Mouse (Mus musculus): ENCODE measurements around the gene Cand1. TPM values are rescaled to one million over a fixed set of nuclear protein-coding genes. Genes with fewer than 3 reads are reported as not detected.

Cand1 gene
- total and polyA plus RNA-seq, 3 experiments, result 59.4 to 187 (median 161) TPM

DNA sequence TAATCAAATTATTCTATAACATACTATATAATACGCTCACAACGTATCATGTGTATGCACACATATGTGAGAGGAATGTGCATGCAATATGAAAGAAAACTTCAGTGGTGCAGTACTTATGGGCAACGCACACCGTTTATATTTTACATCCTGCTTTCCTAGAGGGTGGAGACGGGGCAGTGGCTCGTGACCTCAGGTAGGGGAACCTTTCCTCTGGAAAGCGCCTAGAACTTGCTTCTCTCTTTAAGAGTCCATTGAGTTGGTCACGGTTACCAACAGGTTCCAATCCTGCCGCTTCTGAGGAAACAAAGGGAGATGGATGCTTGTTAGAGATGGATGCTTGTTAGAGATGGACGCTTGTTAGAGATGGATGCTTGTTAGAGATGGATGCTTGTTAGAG lies 31.2 kb upstream of the Cand1 start:
- Histone ChIP-seq H3K79me2 (ENCODE audit: control insufficient read depth, insufficient read depth, low read length, poor library complexity) (no peaks in the 10 kb centered on the region), H3K9me3 (replicated peaks; ENCODE audit: insufficient read depth, low read length) (no peaks in the 10 kb centered on the region), H3K36me3 (ENCODE audit: control insufficient read depth in 1 of 2, insufficient read depth in 2 of 2, low read length in 2 of 2) (no peaks in the 10 kb centered on the region), H3K27me3 (ENCODE audit: control insufficient read depth in 1 of 2, insufficient read depth in 2 of 2, low read length in 2 of 2) (no peaks in the 10 kb centered on the region), H3K4me1 (ENCODE audit: control insufficient read depth in 1 of 2, insufficient read depth in 2 of 2, low read length in 2 of 2) (no peaks in the 10 kb centered on the region), H3K27ac (ENCODE audit: control insufficient read depth, low read depth, low read length) (no peak overlapping the region), H3K9ac (ENCODE audit: control insufficient read depth, low read depth, low read length, poor library complexity, severe bottlenecking) (no peak overlapping the region), H3K4me3 (ENCODE audit: control insufficient read depth in 1 of 2, insufficient read depth in 1 of 2, low read depth in 2 of 2, low read length in 2 of 2) (no peak overlapping the region)
- TF ChIP-seq MEF2A (IDR thresholded peaks at IDR 0.05; ENCODE audit: extremely low read depth, insufficient replicate concordance, low read depth, low read length, poor library complexity, severe bottlenecking) (no peak), ZNF384 (IDR thresholded peaks at IDR 0.05; ENCODE audit: low read depth, low read length) (no peak), SMC3 (IDR thresholded peaks at IDR 0.05; ENCODE audit: low read depth, low read length) (no peak), ZC3H11A (IDR thresholded peaks at IDR 0.05; ENCODE audit: low read depth, low read length) (no peak), E2F4 (IDR thresholded peaks at IDR 0.05; ENCODE audit: borderline replicate concordance, low read depth, low read length) (no peak), USF1 (IDR thresholded peaks at IDR 0.05; ENCODE audit: low read depth, low read length) (no peak), CHD2 (IDR thresholded peaks at IDR 0.05; ENCODE audit: low read length) (no peak), UBTF (IDR thresholded peaks at IDR 0.05; ENCODE audit: borderline replicate concordance, insufficient read depth, low read depth, low read length) (no peak), ZKSCAN1 (IDR thresholded peaks at IDR 0.05; ENCODE audit: low read depth, low read length) (no peak), MAX (IDR thresholded peaks at IDR 0.05; ENCODE audit: low read length) (no peak), HCFC1 (IDR thresholded peaks at IDR 0.05; ENCODE audit: low read depth, low read length) (no peak), CHD1 (IDR thresholded peaks at IDR 0.05; ENCODE audit: low read depth, low read length) (no peak), MYC (IDR thresholded peaks at IDR 0.05; ENCODE audit: low read depth, low read length) (no peak)
- DNase-seq (ENCODE audit: low read depth, low spot score), result no peak

DNA sequence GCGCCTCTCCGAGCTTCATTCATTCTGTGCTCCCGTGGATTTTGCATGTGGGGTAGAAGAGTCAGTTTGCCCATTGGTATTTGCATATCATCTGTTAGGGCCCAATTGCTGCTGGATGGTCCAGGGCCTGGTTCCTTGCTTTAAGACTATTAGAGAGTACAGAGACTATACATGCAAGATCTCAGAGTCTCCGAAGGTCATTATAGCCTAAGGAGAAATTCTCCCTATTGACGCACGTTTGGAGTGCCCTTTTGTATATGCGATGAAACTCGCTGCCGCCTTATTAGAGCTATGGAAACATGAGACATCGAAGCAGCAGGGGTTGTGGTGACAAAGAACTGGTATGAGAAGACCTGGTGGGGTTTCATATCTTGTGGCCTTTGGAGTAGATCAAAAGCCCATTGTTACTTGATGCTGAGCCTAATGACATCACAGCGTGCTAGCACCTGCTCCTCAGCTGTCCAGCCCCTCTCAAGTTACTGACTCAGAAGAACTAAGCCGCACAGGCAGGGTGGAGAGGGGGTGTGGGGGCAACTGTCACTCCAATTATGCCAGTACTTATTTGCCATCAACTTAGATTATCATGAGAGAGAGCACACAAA lies 30.6 kb upstream of the Cand1 start:
- no peaks in the 10 kb centered on the region for H3K27me3 ChIP-seq (ENCODE audit: control insufficient read depth in 1 of 2, insufficient read depth in 2 of 2, low read length in 2 of 2)
- no peak for TF ChIP-seq ZMIZ1 (IDR thresholded peaks at IDR 0.05; ENCODE audit: low read depth, low read length)
- TF ChIP-seq POLR2AphosphoS5 (IDR thresholded peaks at IDR 0.05; ENCODE audit: borderline replicate concordance, low read depth, low read length), result no peak
- no peak for TF ChIP-seq TAL1 (IDR thresholded peaks at IDR 0.05; ENCODE audit: low read length)
- TF ChIP-seq MYB (IDR thresholded peaks at IDR 0.05; ENCODE audit: low read depth, low read length), result no peak
- TF ChIP-seq UBTF (IDR thresholded peaks at IDR 0.05; ENCODE audit: borderline replicate concordance, insufficient read depth, low read depth, low read length), result no peak
- no peak for TF ChIP-seq ELF1 (IDR thresholded peaks at IDR 0.05; ENCODE audit: low read depth, low read length)
- TF ChIP-seq CTCF (IDR thresholded peaks at IDR 0.05 in 2 of 3, conservative IDR thresholded peaks at IDR 0.05 in 1 of 3; ENCODE audit: control insufficient read depth in 1 of 3, insufficient read depth in 1 of 3, low read depth in 2 of 3, low read length in 3 of 3, poor library complexity in 1 of 3, severe bottlenecking in 1 of 3), result no peak
- no peak for TF ChIP-seq BHLHE40 (IDR thresholded peaks at IDR 0.05; ENCODE audit: borderline replicate concordance, low read depth, low read length)
- TF ChIP-seq JUND (IDR thresholded peaks at IDR 0.05; ENCODE audit: low read depth, low read length), result no peak
- TF ChIP-seq HCFC1 (IDR thresholded peaks at IDR 0.05; ENCODE audit: low read depth, low read length), result no peak
- TF ChIP-seq TCF12 (IDR thresholded peaks at IDR 0.05; ENCODE audit: low read depth, low read length), result no peak
- TF ChIP-seq SIN3A (IDR thresholded peaks at IDR 0.05; ENCODE audit: low read length), result no peak
- H3K79me2 ChIP-seq (ENCODE audit: control insufficient read depth, insufficient read depth, low read length, poor library complexity), result no peaks in the 10 kb centered on the region
- H3K36me3 ChIP-seq (ENCODE audit: control insufficient read depth in 1 of 2, insufficient read depth in 2 of 2, low read length in 2 of 2), result no peaks in the 10 kb centered on the region
- H3K9ac ChIP-seq (ENCODE audit: control insufficient read depth, low read depth, low read length, poor library complexity, severe bottlenecking), result no peak overlapping the region
- H3K27ac ChIP-seq (ENCODE audit: control insufficient read depth, low read depth, low read length), result no peak overlapping the region
- H3K4me3 ChIP-seq (ENCODE audit: control insufficient read depth in 1 of 2, insufficient read depth in 1 of 2, low read depth in 2 of 2, low read length in 2 of 2), result no peak overlapping the region
- H3K9me3 ChIP-seq (replicated peaks; ENCODE audit: insufficient read depth, low read length), result no peaks in the 10 kb centered on the region
- no peak for DNase-seq (ENCODE audit: low read depth, low spot score)
- H3K4me1 ChIP-seq (ENCODE audit: control insufficient read depth in 1 of 2, insufficient read depth in 2 of 2, low read length in 2 of 2), result no peaks in the 10 kb centered on the region
